Mouse (Mus musculus) megakaryocyte, embryonic 14.5 days (primary cell): ENCODE measurements around the gene Olfr411. TPM values are rescaled to one million over a fixed set of nuclear protein-coding genes. Genes with fewer than 3 reads are reported as not detected.

Experiments
- H3K27me3 ChIP-seq: replicated peaks from 2 replicates; pipeline ENCODE3; 2012; ENCODE audit warnings: inconsistent platforms
- H3K36me3 ChIP-seq: replicated peaks from 2 replicates; pipeline ENCODE3; 2012; ENCODE audit warnings: low read length, inconsistent platforms, mixed read lengths
- H3K4me1 ChIP-seq: 2 replicates; pipeline ENCODE4 v1.6.1; 2012; ENCODE audit warnings: inconsistent platforms
- H3K4me3 ChIP-seq: replicated peaks from 2 replicates; pipeline ENCODE3; 2012; ENCODE audit warnings: moderate library complexity, mild to moderate bottlenecking, inconsistent platforms
- H3K9me3 ChIP-seq: 2 replicates; pipeline ENCODE4 v1.6.1; 2012; ENCODE audit warnings: inconsistent platforms
- FLI1 ChIP-seq: IDR thresholded peaks from 2 replicates; pipeline ENCODE4 v1.6.1; 2012; ENCODE audit warnings: low read length, inconsistent platforms, mixed read lengths
- GATA1 ChIP-seq: IDR thresholded peaks from 3 replicates; pipeline ENCODE4 v1.6.1; 2012; ENCODE audit warnings: mixed read lengths, low read length, inconsistent platforms, borderline replicate concordance
- polyA plus RNA-seq: library from polyadenylated mRNA; stranded (reverse); fragments of >175 nt; gene quantifications from 2 replicates; pipeline ENCODE4 v1.2.3, GENCODE M21; 2012; ENCODE audit warnings: low replicate concordance; ENCODE audit not compliant: insufficient read depth

Gene Olfr411
- not detected in 2 replicates for polyA plus RNA-seq

DNA sequence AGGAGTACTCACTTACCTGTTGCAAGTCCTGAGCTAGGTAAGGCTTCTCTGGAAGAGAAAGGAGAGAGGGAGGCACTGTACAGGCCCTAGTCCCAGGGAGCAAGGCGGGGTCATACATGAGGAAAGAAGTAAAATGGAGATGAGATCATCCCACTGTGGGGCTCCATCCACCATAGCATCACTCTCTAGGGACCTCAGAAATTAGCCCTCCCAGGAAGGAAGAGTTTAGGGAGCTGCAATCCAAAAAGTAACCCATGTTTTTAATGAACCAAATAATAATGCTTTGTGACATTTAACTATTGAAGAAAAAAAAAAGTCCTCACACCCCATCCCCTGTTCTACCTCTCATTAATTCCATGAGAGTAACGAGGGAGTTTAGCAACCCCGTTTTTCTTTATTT lies at the start of gene Olfr411:
Gene Olfr411, minus strand, starts transcription at position 101 of the 400 bp plus-strand sequence.
- H3K4me1 ChIP-seq, result no peaks in the 10 kb centered on the region
- no peaks in the 10 kb centered on the region for H3K27me3 ChIP-seq
- H3K36me3 ChIP-seq, result no peaks in the 10 kb centered on the region
- no peaks in the 10 kb centered on the region for H3K9me3 ChIP-seq
- no peak for TF ChIP-seq FLI1
- TF ChIP-seq GATA1, result no peak
- H3K4me3 ChIP-seq, result no peak within 1 kb of the TSS

DNA sequence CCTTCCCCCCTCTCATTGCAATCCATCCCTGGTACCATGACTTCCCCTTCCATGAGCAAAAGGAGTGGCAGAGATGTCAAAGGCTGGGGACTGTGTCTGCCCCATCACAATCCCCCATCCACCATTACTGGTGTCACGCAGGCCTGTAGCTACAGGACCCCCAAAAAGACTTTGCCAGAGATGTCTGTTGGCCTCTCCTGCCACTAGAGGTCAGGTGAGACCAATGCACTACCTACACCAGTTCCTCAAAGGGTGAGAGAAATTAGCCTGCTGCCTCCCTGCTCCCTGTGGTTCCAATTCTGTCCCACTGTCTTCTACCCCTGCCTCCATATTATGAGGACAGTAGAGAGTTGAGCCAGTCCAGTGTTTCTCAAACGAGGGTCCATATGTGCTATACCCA lies 49.7 kb upstream of the Olfr411 start:
- TF ChIP-seq GATA1 (no peak), FLI1 (no peak)
- Histone ChIP-seq H3K9me3 (no peaks in the 10 kb centered on the region), H3K4me3 (no peak overlapping the region), H3K36me3 (peaks cover 9% of the 10 kb centered on the region), H3K4me1 (no peaks in the 10 kb centered on the region), H3K27me3 (peaks cover 21% of the 10 kb centered on the region)

DNA sequence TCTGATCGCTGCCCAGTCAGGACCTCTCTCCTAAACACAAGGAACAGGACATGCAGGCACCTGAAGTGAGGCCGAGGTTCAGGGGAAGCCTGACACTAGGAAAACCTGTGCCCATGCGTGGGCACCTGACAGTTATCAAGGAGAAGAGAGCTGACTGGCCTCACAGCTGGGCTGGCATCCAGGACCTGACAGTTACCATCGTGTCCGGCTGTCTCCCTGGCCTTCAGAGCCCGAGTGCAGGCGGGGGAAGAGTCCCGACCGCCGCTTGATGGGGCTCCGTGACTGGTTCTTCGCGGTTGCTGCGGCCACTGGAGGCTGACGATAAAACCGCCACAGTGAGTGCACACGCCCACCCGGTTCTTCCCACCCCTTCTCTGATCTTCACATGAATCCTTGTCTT lies 43.1 kb upstream of the Olfr411 start:
- H3K4me1 ChIP-seq, result no peaks in the 10 kb centered on the region
- peaks cover 19% of the 10 kb centered on the region for H3K27me3 ChIP-seq
- TF ChIP-seq FLI1 (no peak), GATA1 (no peak)
- no peaks in the 10 kb centered on the region for H3K9me3 ChIP-seq
- H3K4me3 ChIP-seq, result no peak overlapping the region
- peaks cover 10% of the 10 kb centered on the region for H3K36me3 ChIP-seq

DNA sequence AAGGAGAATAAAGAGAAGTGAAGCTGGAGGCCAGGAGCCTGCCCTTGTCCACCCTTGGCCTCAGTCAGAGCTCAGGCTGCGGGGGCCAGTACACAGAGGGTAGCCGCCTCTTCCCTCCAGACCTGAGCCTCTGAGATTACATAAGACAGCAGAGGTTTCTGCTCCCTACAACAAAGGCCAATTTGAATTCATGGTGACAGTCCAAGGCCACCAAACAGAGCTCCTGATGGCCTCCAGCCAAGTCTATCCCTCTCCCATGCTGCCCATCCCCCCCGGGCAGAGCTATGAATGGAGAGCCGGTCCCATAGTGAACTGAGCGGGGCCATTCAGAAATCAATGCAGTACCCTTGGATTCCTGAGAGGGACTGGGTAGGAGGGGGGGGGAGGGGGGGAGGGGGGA lies 41.0 kb upstream of the Olfr411 start:
- Histone ChIP-seq H3K4me3 (no peak overlapping the region), H3K9me3 (no peaks in the 10 kb centered on the region), H3K4me1 (no peaks in the 10 kb centered on the region), H3K36me3 (peaks cover 11% of the 10 kb centered on the region), H3K27me3 (peaks cover 12% of the 10 kb centered on the region)
- TF ChIP-seq GATA1 (no peak), FLI1 (no peak)

DNA sequence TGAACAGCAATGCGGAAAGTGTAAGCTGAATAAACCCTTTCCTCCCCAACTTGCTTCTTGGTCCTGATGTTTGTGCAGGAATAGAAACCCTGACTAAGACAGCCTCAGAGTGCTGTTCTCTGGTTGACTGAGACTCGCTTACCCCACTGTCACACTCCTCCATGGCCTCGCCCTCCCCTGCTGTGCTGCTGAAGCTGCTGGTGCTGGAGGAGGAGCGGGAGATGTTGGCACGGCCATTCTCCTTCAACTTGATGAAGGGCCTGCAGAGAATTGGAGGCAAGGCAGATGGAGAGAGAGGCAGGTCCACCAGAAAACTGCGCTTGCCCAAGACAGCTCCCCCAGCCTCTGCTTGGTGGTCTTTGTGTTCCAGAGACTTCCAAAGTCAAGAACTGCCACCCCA lies 40.5 kb upstream of the Olfr411 start:
- peaks cover 11% of the 10 kb centered on the region for H3K27me3 ChIP-seq
- H3K4me3 ChIP-seq, result no peak overlapping the region
- no peaks in the 10 kb centered on the region for H3K4me1 ChIP-seq
- no peaks in the 10 kb centered on the region for H3K9me3 ChIP-seq
- TF ChIP-seq FLI1 (no peak), GATA1 (no peak)
- peaks cover 17% of the 10 kb centered on the region for H3K36me3 ChIP-seq

DNA sequence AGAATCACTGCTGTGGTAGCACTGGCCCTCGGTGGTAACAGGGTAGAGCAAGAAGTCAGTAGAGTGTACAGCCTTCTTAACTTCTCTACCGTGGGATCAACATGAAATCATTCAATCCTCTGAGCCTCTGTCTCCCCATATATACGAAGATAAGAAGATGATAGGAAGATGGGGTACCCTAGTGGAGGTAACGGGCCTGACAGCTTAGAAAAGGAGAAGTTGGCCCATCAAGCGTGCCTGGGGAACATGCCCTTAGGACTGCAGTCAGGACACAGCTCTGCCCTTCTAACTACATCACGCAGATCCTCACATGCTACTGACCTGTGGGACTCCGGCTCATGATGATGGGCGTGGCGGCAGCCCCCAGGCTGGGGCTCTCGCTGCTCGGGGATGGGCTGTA lies 39.4 kb upstream of the Olfr411 start:
- TF ChIP-seq GATA1, result no peak
- TF ChIP-seq FLI1, result no peak
- Histone ChIP-seq H3K27me3 (peaks cover 12% of the 10 kb centered on the region), H3K4me3 (no peak overlapping the region), H3K4me1 (no peaks in the 10 kb centered on the region), H3K9me3 (no peaks in the 10 kb centered on the region), H3K36me3 (peaks cover 22% of the 10 kb centered on the region)

DNA sequence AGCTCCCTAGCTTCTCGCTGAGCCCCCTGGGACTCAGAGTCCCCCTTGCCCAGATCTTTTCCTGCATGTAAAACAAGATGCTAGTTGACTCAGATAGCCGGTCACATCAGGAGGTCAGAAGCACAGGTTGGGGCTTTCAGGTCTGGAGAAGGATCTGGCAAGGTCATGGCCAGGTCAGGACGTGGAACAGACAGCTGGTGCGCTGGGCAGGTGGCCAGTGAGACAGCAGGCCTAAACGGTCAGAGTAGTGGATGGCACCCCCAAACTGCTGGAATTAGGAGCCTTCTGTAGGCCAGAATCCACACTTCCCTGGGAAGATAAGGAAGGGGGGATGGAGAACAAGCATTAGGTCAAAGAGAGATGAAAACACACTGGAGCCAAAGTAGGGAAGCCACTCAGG lies 34.8 kb upstream of the Olfr411 start:
- Histone ChIP-seq H3K36me3 (peaks cover 20% of the 10 kb centered on the region), H3K4me1 (0 out of 2 replicates have a peak, but pooled peaks cover 3% of the 10 kb centered on the region), H3K4me3 (no peak overlapping the region), H3K9me3 (no peaks in the 10 kb centered on the region), H3K27me3 (peaks cover 30% of the 10 kb centered on the region)
- TF ChIP-seq FLI1 (no peak), GATA1 (no peak)

DNA sequence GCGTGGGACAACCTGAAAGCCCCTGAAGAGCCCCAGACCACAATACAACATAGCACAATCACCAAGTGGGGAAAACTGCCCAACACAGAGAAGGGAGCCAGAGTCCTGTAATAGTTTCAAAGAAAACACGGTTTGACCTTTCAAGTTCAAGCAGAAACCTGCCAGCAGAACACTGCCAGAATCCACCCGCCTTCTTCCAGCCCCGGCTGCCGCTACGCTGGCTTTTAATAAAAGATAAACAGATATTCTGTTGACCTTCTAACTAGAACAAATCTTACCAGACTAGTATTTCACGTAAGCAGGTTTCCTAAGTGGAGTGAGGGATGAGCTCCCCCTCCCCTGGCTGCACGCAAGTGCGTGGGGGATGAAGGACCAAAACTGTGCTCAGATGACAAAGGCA lies 33.2 kb upstream of the Olfr411 start:
- H3K9me3 ChIP-seq, result no peaks in the 10 kb centered on the region
- TF ChIP-seq GATA1 (no peak), FLI1 (no peak)
- 0 out of 2 replicates have a peak, but pooled peaks cover 3% of the 10 kb centered on the region for H3K4me1 ChIP-seq
- H3K4me3 ChIP-seq, result no peak overlapping the region
- peaks cover 15% of the 10 kb centered on the region for H3K36me3 ChIP-seq
- H3K27me3 ChIP-seq, result peaks cover 30% of the 10 kb centered on the region

DNA sequence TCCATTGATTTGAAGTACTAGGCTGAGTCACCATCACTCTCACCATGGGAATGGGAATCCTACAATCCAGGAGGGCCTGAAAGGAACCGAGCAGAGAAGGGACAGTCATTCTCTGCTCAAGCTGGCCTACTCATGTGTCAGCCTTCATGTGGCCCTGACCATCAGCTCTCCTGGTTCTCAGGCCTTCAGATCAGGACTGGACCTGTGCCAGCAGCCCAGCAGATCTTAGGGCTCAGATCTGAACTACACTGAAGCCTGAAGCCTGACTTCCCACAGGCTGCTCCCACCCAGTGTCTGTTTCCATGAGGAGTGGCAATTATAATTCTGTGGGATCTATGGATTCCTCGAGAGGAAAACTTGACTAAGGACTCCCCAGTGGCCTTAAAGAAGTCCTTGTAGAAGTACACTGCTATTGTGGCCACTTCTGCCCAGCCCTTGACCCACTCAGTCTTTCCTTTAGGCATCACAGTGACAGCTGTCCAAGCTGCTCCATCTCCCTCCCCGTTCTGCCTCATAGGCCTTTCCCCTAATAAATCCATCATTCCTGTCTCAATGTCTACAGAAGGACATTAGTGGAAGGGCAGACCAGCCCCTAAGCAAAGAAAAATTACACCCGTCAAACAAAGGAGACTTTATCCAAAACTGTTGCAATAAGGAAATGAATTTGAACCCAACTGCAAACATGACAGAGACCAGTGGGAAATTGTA lies 26.9 kb upstream of the Olfr411 start:
- no peaks in the 10 kb centered on the region for H3K36me3 ChIP-seq
- H3K4me3 ChIP-seq, result no peak overlapping the region
- TF ChIP-seq FLI1 (no peak), GATA1 (no peak)
- H3K27me3 ChIP-seq, result peaks cover 43% of the 10 kb centered on the region
- no peaks in the 10 kb centered on the region for H3K9me3 ChIP-seq
- H3K4me1 ChIP-seq, result 0 out of 2 replicates have a peak, but pooled peaks cover 3% of the 10 kb centered on the region

DNA sequence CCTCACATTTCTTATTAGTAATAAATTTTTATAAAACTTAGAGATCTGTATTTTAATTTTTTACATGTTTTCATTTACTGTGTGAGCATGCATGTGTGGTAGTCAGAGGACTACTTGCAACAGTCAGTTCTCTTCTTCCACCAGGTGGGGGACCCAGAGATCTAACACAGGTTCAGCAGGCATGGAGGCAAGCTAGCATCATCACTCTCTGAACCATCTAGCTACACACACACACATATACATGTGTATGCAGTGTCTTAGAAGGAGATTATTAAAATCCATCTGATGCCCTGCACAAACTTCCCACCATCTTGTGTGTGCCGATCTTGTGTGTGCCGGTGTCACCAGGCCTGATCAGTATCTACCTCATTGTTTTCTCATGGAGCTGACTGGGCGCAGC lies 24.4 kb upstream of the Olfr411 start:
- TF ChIP-seq FLI1 (no peak), GATA1 (no peak)
- Histone ChIP-seq H3K4me1 (no peaks in the 10 kb centered on the region), H3K9me3 (no peaks in the 10 kb centered on the region)

More for the DNA sequence above, 24.4 kb upstream of the Olfr411 start:
- H3K4me3 ChIP-seq, result no peak overlapping the region
- peaks cover 35% of the 10 kb centered on the region for H3K27me3 ChIP-seq
- no peaks in the 10 kb centered on the region for H3K36me3 ChIP-seq
